Mouse (Mus musculus): ENCODE data around the gene 9430015G10Rik. TPM values are rescaled to one million over a fixed set of nuclear protein-coding genes. Genes with fewer than 3 reads are reported as not detected.

Gene 9430015G10Rik
- polyA plus RNA-seq, 1 experiment from 2014 or later: 48.7 TPM

DNA sequence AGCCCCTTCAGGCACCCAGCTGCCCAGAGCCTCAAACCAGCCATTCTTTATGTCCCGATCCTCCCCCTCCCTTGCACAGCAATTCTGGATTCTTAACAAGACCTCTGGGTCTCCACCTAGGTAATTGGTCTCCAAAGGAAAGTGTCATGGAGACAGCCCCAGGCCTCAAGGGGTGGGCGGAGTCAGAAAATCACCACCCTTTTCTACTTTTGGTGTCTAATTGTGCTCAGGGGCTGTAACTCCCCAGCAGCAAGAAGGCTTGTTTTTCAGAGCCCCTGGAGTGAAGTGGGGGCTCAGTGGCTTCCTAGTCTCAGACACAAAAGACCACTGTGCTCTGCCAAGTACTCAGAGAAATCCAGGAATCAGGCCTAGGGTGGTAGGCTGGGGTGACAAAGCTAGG, 39.1 kb upstream of the 9430015G10Rik start:
- Histone ChIP-seq H3K4me2 (ENCODE audit: low read depth, low read length) (no peak overlapping the region), H3K36me3 (replicated peaks; ENCODE audit: control insufficient read depth, insufficient read depth, low read depth, low read length) (no peaks in the 10 kb centered on the region), H3K9ac (replicated peaks; ENCODE audit: low read length) (no peak overlapping the region), H3K27me3 (ENCODE audit: control insufficient read depth, insufficient read depth, low read length) (no peaks in the 10 kb centered on the region), H3K4me3 (ENCODE audit: low read depth, low read length) (no peak overlapping the region), H3K4me1 (ENCODE audit: control insufficient read depth, insufficient read depth, low read length) (no peaks in the 10 kb centered on the region; the same call in 1 of the 2 replicates), H3K27ac (replicated peaks; ENCODE audit: low read depth, low read length) (no peak overlapping the region), H3K9me3 (replicated peaks; ENCODE audit: control insufficient read depth, low read length) (no peaks in the 10 kb centered on the region)
- peak; percentile 63; the same call in 1 of the 2 replicates for ATAC-seq (replicated peaks; ENCODE audit: insufficient number of reproducible peaks, low FRiP score, low TSS enrichment, low read depth)
- DNase-seq (ENCODE audit: low spot score): peak; percentile 28
- 25% methylated on average over 2 of the region's 2 CpGs for WGBS

DNA sequence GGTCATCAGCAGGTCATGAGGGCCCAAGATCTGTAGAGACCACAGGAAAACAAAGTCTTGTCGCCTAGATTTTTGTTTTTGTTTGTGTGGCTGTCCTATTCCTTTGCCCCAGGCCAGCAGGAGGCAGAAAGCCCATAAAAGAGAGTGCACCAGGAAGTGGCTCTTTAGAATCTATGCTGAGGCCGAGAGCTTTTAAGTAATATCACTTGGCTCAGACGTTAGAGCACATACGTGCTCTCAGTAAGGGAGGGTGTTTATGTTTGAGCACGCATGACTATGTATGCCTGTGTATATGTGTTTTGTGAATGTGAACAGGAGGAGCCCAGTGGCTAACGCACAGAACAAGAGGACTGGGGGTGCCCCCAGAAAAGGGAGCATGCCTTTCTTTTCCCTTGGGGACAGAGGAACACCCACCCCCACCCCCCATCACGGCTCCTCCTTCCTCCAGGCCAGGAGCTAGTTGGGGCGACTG, 32.8 kb upstream of the 9430015G10Rik start:
- Histone ChIP-seq H3K27me3 (ENCODE audit: control insufficient read depth, insufficient read depth, low read length) (peaks cover 7% of the 10 kb centered on the region; the same call in 1 of the 2 replicates), H3K9me3 (replicated peaks; ENCODE audit: control insufficient read depth, low read length) (no peaks in the 10 kb centered on the region), H3K36me3 (replicated peaks; ENCODE audit: control insufficient read depth, insufficient read depth, low read depth, low read length) (no peaks in the 10 kb centered on the region), H3K27ac (replicated peaks; ENCODE audit: low read depth, low read length) (no peak overlapping the region), H3K4me3 (ENCODE audit: low read depth, low read length) (no peak overlapping the region; the same call in 1 of the 2 replicates), H3K4me2 (ENCODE audit: low read depth, low read length) (peak overlapping the region; percentile 84), H3K4me1 (ENCODE audit: control insufficient read depth, insufficient read depth, low read length) (peaks cover 4% of the 10 kb centered on the region; the same call in 1 of the 2 replicates), H3K9ac (replicated peaks; ENCODE audit: low read length) (no peak overlapping the region)
- 12% methylated on average over 8 of the region's 8 CpGs for WGBS
- no peak for ATAC-seq (replicated peaks; ENCODE audit: insufficient number of reproducible peaks, low FRiP score, low TSS enrichment, low read depth)
- DNase-seq (ENCODE audit: low spot score): no peak

- Histone ChIP-seq H3K36me3 (replicated peaks; ENCODE audit: control insufficient read depth, insufficient read depth, low read depth, low read length) (no peaks in the 10 kb centered on the region), H3K27me3 (ENCODE audit: control insufficient read depth, insufficient read depth, low read length) (peaks cover 7% of the 10 kb centered on the region; the same call in 1 of the 2 replicates), H3K4me2 (ENCODE audit: low read depth, low read length) (peak overlapping the region; percentile 84), H3K9me3 (replicated peaks; ENCODE audit: control insufficient read depth, low read length) (no peaks in the 10 kb centered on the region), H3K9ac (replicated peaks; ENCODE audit: low read length) (peak overlapping the region; percentile 52), H3K4me3 (ENCODE audit: low read depth, low read length) (peak overlapping the region; percentile 39), H3K27ac (replicated peaks; ENCODE audit: low read depth, low read length) (no peak overlapping the region), H3K4me1 (ENCODE audit: control insufficient read depth, insufficient read depth, low read length) (peaks cover 4% of the 10 kb centered on the region; the same call in 1 of the 2 replicates)
- DNase-seq (ENCODE audit: low spot score) (peak; percentile 65), ATAC-seq (replicated peaks; ENCODE audit: insufficient number of reproducible peaks, low FRiP score, low TSS enrichment, low read depth) (peak; percentile 65)
- under 1% methylated on average over 58 of the region's 58 CpGs for WGBS
Measured at GRCm38 (mm10) chr4:156077499-156078301, 32.1 kb upstream of the 9430015G10Rik start.

GRCm38 (mm10) chr4:156082621-156083234, 27.1 kb upstream of the 9430015G10Rik start:
- 60% methylated on average over 4 of the region's 4 CpGs for WGBS
- Histone ChIP-seq H3K9ac (replicated peaks; ENCODE audit: low read length) (no peak overlapping the region), H3K27ac (replicated peaks; ENCODE audit: low read depth, low read length) (no peak overlapping the region)

GRCm38 (mm10) chr4:156083348-156083747, 26.4 kb upstream of the 9430015G10Rik start:
- 81% methylated on average over 5 of the region's 5 CpGs for whole genome bisulfite sequencing
- Histone ChIP-seq H3K9me3 (replicated peaks; ENCODE audit: control insufficient read depth, low read length) (no peaks in the 10 kb centered on the region), H3K4me1 (ENCODE audit: control insufficient read depth, insufficient read depth, low read length) (no peaks in the 10 kb centered on the region), H3K4me3 (ENCODE audit: low read depth, low read length) (no peak overlapping the region), H3K36me3 (replicated peaks; ENCODE audit: control insufficient read depth, insufficient read depth, low read depth, low read length) (no peaks in the 10 kb centered on the region), H3K27me3 (ENCODE audit: control insufficient read depth, insufficient read depth, low read length) (no peaks in the 10 kb centered on the region), H3K27ac (replicated peaks; ENCODE audit: low read depth, low read length) (no peak overlapping the region), H3K4me2 (ENCODE audit: low read depth, low read length) (no peak overlapping the region), H3K9ac (replicated peaks; ENCODE audit: low read length) (no peak overlapping the region)
- no peak for ATAC-seq (replicated peaks; ENCODE audit: insufficient number of reproducible peaks, low FRiP score, low TSS enrichment, low read depth)
- no peak for DNase-seq (ENCODE audit: low spot score)

More at GRCm38 (mm10) chr4:156082621-156083234, 27.1 kb upstream of the 9430015G10Rik start:
- DNase-seq (ENCODE audit: low spot score) (no peak), ATAC-seq (replicated peaks; ENCODE audit: insufficient number of reproducible peaks, low FRiP score, low TSS enrichment, low read depth) (no peak)
- H3K36me3 ChIP-seq (replicated peaks; ENCODE audit: control insufficient read depth, insufficient read depth, low read depth, low read length): no peaks in the 10 kb centered on the region
- H3K27me3 ChIP-seq (ENCODE audit: control insufficient read depth, insufficient read depth, low read length): 0 out of 2 replicates have a peak, but pooled peaks cover 4% of the 10 kb centered on the region
- H3K4me1 ChIP-seq (ENCODE audit: control insufficient read depth, insufficient read depth, low read length): peaks cover 4% of the 10 kb centered on the region; the same call in 1 of the 2 replicates
- no peak overlapping the region for H3K4me2 ChIP-seq (ENCODE audit: low read depth, low read length)
- H3K4me3 ChIP-seq (ENCODE audit: low read depth, low read length): no peak overlapping the region
- no peaks in the 10 kb centered on the region for H3K9me3 ChIP-seq (replicated peaks; ENCODE audit: control insufficient read depth, low read length)

- H3K4me1 ChIP-seq (ENCODE audit: control insufficient read depth, insufficient read depth, low read length): no peaks in the 10 kb centered on the region
- no peak overlapping the region for H3K27ac ChIP-seq (replicated peaks; ENCODE audit: low read depth, low read length)
- ATAC-seq (replicated peaks; ENCODE audit: insufficient number of reproducible peaks, low FRiP score, low TSS enrichment, low read depth) (no peak), DNase-seq (ENCODE audit: low spot score) (no peak)
- WGBS: 74% methylated on average over 9 of the region's 9 CpGs
- H3K27me3 ChIP-seq (ENCODE audit: control insufficient read depth, insufficient read depth, low read length): no peaks in the 10 kb centered on the region
- H3K4me2 ChIP-seq (ENCODE audit: low read depth, low read length): no peak overlapping the region
- H3K9ac ChIP-seq (replicated peaks; ENCODE audit: low read length): no peak overlapping the region
- H3K4me3 ChIP-seq (ENCODE audit: low read depth, low read length): no peak overlapping the region
- no peaks in the 10 kb centered on the region for H3K9me3 ChIP-seq (replicated peaks; ENCODE audit: control insufficient read depth, low read length)
- H3K36me3 ChIP-seq (replicated peaks; ENCODE audit: control insufficient read depth, insufficient read depth, low read depth, low read length): no peaks in the 10 kb centered on the region
Measured at GRCm38 (mm10) chr4:156084096-156084879, 25.5 kb upstream of the 9430015G10Rik start.

DNA sequence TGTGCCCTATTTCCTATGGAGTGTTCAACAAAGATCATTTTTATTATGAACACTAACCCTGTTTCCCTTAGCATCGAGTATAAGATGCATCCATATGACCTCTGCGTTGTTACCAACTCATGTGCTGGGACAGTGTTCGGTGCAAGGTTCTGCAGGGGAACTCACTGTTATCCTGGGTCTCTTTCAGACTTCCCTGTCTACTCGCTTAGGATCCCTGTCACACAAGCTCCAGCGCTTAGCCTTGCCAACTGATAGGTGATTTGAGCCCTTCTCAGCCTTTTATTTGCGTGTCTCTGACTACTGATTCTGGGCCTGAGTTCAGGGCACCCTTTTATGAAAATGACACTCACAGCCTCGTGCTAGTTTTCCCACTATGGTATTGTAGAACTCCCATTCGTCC, 24.5 kb upstream of the 9430015G10Rik start:
- no peaks in the 10 kb centered on the region for H3K27me3 ChIP-seq (ENCODE audit: control insufficient read depth, insufficient read depth, low read length)
- 85% methylated on average over 8 of the region's 8 CpGs for WGBS
- no peak for ATAC-seq (replicated peaks; ENCODE audit: insufficient number of reproducible peaks, low FRiP score, low TSS enrichment, low read depth)

More for the DNA sequence above, 24.5 kb upstream of the 9430015G10Rik start:
- H3K36me3 ChIP-seq (replicated peaks; ENCODE audit: control insufficient read depth, insufficient read depth, low read depth, low read length): no peaks in the 10 kb centered on the region
- H3K27ac ChIP-seq (replicated peaks; ENCODE audit: low read depth, low read length): no peak overlapping the region
- H3K9me3 ChIP-seq (replicated peaks; ENCODE audit: control insufficient read depth, low read length): no peaks in the 10 kb centered on the region
- H3K4me2 ChIP-seq (ENCODE audit: low read depth, low read length): no peak overlapping the region
- no peak for DNase-seq (ENCODE audit: low spot score)
- no peak overlapping the region for H3K9ac ChIP-seq (replicated peaks; ENCODE audit: low read length)
- no peaks in the 10 kb centered on the region for H3K4me1 ChIP-seq (ENCODE audit: control insufficient read depth, insufficient read depth, low read length)
- no peak overlapping the region for H3K4me3 ChIP-seq (ENCODE audit: low read depth, low read length)
